Mouse (Mus musculus) layer of hippocampus, postnatal 25 days (tissue): ENCODE data around the gene Ttc39b. TPM values are rescaled to one million over a fixed set of nuclear protein-coding genes. Genes with fewer than 3 reads are reported as not detected.
A peak's percentile ranks its signal among the peaks of the same experiment; 100 is the strongest.
"Not testable (repeated sequence)": the region's sequence is repeated elsewhere in the genome, so short reads cannot be mapped to it uniquely, and the experiment has no call there.

Experiments used
- DNase-seq, 2 experiments: peaks; one replicate each; pipeline ENCODE4 v3.0.0; 2022; ENCODE audit warnings: mixed read lengths in 2 of 2, low spot score in 1 of 2; ENCODE audit errors: extremely low spot score in 1 of 2
- total RNA-seq, 2 experiments: library from RNA; stranded (reverse); gene quantifications; 2 replicates each; pipeline ENCODE4 v1.2.3; 2021

The Ttc39b gene
- total RNA-seq, 2 experiments from 2014 or later, result 33.6 to 35.9 TPM

- no peak for DNase-seq
Observed at GRCm38 (mm10) chr4:83282424-83282823, 41.6 kb downstream of the Ttc39b start.

DNA sequence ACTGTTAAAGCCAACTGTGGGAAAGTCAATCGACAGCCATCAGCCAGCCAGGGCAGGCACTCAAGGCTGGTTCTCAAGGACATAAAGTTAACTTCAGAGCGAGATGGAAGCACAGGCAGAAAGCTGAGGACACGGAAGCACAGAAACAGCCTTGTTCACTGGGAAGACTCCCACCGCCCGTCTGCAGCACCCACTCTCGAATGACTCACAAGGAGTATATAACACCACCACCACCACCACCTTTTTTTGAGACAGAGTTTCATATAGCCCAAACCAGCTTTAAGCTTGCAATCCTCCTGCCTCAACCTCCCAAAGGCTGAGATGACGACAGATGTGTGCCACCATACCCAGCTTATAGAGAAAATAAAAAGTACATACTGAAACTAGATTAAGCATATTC lies 44.8 kb downstream of the Ttc39b start:
- no peak for DNase-seq

GRCm38 (mm10) chr4:83274241-83274640 lies 49.8 kb downstream of the Ttc39b start:
- no peak for DNase-seq

DNA sequence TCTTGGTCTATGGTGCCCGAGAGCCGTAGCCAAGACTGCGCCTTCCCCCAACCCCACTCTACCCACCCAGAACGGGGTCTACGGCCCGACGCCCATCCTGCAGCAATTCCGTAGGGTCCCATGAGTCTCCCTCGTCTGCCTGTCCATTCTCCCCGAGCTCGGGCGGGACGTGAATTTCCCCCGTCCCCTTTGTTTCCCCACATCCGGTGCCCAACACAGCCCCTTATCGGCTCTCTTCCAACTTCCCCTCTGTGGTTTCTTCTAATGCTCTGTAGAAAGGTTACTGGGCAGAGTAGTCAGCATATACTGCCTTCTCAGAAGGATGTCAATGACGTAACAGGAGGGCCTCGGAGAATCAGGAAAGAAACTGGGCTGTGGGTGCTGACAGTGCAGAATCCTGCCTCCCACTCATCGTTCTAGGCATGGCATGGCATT lies 50.4 kb downstream of the Ttc39b start:
- no peak for DNase-seq

DNA sequence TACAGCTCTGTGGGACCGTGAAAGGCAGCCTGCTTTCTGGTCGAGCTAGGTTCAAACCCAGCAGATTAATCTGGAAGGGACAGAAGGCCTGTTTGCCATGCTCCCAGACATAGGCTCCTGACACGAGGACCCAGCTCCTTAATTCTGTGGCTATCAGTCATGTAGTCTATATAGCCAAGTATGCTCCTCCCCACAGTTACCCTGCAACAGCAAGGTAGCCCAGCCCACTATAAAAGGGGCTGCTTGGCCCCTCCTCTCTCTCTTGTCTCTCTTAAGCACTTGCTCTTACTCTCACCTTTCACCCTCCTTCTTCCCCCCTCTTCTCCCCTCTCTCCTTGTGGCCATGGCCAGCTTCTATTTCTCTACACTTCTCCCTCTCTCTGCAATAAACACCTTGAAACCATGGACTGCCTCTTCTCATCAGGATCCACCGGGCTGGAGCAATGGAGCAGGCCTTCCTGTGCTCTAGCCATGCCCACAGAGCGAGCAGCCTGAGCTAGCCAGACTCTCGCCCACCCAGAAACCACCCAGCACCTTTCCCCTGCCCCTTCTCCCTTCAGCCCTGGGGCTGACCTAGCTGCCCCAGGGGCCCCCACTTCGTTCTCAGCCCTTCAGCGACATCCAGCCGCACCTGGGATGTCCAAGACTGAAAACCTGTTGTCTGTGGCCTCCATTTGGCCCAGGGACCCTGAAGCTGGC lies 51.0 kb downstream of the Ttc39b start:
- DNase-seq, result no peak

DNA sequence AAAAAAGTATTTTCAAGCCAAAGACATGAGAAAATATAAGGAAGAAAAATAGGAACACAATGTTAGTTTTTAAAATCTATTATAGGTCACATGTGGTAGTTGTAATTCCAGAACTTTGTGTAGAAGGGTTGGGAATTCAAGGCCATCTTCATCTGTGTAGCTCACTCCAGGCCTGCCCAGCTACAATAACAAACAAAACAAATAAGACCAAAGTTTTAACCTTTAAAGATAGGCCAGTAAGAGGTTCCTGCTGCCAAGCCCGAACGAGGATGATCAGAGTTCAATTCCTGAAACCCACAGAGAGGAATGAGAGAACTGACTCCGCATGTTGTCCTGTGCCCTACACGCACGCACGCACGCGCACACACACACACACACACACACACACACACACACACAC lies 53.6 kb downstream of the Ttc39b start:
- no peak for DNase-seq

GRCm38 (mm10) chr4:83269614-83270013 lies 54.4 kb downstream of the Ttc39b start:
- DNase-seq, result no peak

DNA sequence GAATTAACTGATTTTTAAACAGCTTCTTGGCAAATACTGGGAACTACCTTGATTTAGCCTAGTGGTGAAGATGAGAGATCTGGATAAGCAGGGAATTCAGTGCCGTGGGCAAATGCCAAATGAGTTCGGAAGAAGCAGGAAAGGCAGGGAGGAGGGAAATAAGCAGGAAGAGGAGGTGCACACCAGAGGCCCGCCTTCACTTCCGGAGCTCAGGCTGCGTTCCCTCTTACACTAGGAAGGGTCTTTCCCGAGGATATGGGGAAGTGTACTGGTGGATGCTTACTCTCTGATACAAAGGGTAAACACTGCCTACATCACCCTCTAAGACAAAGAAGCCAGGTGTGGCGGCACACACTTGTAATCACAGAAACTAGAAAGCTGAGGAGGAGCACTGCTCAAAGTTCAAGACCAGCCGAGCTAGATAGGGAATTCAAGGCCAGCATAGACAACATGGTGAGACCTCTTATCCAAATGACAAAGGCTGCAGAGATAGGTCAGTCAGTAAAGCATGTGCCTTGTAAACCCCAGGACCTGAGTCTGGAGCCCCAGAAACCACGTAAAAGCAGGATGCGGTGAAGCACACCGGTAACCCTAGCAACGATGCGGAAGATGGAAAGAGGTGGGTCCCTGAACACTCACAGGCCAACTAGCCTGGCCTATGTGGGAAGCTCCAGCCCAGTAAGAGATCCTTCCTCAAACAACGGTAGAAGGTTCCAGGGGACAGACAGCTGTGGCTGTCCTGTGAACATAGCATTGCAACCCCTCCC lies 57.9 kb downstream of the Ttc39b start:
- no peak for DNase-seq

DNA sequence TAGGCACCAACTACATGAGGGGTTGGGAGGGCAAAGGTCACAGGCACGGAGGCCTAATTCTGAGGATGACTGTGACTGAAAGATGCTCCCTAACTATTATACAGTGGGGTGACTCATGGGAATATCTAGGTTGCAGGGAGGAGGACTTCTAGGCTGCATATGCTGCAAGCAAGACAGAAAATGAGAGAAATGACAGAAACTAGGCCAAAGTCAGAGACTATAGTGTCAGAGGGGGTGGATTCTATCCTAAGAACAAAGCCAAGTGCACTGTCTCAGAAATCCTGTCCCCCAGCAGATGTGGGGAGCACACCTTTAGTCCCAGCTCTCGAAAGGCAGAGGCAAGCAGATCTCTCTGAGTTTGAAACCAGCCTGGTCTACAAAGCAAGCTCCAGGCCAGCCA lies 59.2 kb downstream of the Ttc39b start:
- DNase-seq, result no peak

DNA sequence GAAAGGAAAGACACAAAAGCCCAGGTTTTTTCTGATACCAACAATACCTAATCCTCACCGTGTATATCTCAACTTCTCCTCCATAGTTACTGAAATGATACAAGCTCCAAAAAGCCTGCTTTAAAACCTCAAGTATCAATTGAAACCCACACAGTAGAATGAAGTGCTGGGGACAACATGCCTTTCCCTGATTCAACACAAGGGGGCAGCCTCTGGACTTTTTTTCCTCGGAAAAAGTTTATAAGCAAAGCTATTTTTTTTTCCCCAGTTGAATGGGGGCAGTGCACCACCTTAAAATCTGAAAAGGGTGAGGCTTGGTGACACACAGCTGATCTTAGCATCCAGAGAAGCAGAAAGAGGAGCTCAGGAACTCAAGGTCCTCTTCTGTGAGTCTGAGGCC lies 62.1 kb downstream of the Ttc39b start:
- DNase-seq, result peak in 1 of 2 experiments; percentile 64

DNA sequence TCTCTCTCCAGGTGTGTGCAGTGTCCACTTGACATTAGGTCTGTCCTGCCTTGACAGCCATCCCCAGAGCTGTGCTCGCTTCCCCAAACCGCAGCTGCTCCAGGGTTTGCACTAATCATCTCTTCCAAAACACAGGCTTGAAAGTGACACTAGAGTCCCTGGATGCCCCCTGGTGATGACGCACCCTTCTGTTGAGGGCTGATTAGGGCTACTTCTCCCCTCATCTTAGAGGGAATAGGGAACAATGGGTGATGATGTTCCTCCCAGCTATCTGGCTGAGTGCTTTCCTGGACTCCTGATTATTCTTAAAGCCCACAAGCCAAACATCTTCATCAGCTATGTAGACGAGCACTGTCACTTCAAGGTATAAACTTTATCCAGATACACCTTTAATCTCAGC lies 64.4 kb downstream of the Ttc39b start:
- DNase-seq, result no peak

DNA sequence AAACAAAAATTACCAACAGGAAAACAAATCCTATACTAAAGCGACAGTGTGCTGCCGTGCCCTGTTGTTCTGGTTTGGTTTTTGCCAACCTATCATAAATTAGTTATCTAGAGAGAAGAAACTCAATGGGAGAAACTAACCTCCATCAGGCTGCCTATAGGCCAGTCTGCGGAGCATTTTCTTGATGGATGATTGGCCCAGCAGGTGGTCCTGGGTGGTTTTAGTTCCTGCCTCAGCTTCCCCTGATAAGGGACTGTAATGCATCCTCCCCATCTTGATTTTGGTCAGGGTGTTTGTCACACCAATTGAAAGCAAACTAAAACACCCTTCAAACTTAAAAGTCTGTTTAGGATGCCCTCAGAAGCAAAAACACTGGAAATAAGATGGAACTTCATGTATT lies 65.8 kb downstream of the Ttc39b start:
- DNase-seq, result no peak

- no peak for DNase-seq
Observed at GRCm38 (mm10) chr4:83257279-83258260, 66.5 kb downstream of the Ttc39b start.

GRCm38 (mm10) chr4:83256779-83257178 lies 67.3 kb downstream of the Ttc39b start:
- DNase-seq, result no peak

DNA sequence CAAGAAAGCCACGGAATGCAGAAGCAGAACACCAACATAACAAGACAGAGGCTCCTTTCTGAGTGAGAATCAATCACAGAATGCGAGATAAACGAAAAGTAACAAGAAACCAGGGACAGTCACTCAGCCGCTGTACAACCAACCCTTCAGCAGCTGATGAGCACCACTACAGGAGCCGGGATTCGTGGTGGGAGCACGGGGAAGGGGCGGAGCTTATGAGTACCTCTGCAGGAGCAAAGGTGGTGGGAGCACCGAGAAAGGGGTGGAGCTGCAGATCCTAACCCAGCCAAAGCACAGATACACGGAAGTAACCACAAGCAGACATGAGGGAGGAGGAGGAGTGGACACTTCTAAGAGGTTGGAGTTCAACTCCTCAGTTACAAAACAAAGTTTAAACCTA lies 69.1 kb downstream of the Ttc39b start:
- no peak for DNase-seq

- DNase-seq, result no peak
Observed at GRCm38 (mm10) chr4:83253679-83254078, 70.4 kb downstream of the Ttc39b start.

GRCm38 (mm10) chr4:83243706-83244105 lies 80.3 kb downstream of the Ttc39b start:
- DNase-seq, result no peak

- no peak for DNase-seq
Observed at GRCm38 (mm10) chr4:83241630-83242029, 82.4 kb downstream of the Ttc39b start.

GRCm38 (mm10) chr4:83237656-83238055 lies 86.4 kb downstream of the Ttc39b start:
- no peak for DNase-seq

GRCm38 (mm10) chr4:83235304-83235703 lies 88.8 kb downstream of the Ttc39b start:
- not testable (repeated sequence) for DNase-seq

GRCm38 (mm10) chr4:83234739-83235138 lies 89.3 kb downstream of the Ttc39b start:
- DNase-seq, result no peak
